Mouse (Mus musculus) heart, embryonic 10.5 days (tissue): Measurements from ENCODE around the gene Tctn1. TPM values are rescaled to one million over a fixed set of nuclear protein-coding genes. Genes with fewer than 3 reads are reported as not detected.

Experiments
- DNase-seq: peaks from one replicate; pipeline ENCODE4 v3.0.0-alpha.2; 2017; ENCODE audit warnings: low spot score
- H3K27ac ChIP-seq: fragments of 300-500 bp; sonication (generic); 2 replicates; pipeline ENCODE4 v1.5.1; 2016; ENCODE audit warnings: mild to moderate bottlenecking
- H3K27me3 ChIP-seq: fragments of 300-500 bp; sonication (generic); 2 replicates; pipeline ENCODE4 v1.6.1; 2016; ENCODE audit warnings: mild to moderate bottlenecking; ENCODE audit not compliant: poor library complexity, insufficient read depth, severe bottlenecking
- H3K36me3 ChIP-seq: fragments of 300-500 bp; sonication (generic); 2 replicates; pipeline ENCODE4 v1.6.1; 2016; ENCODE audit warnings: mild to moderate bottlenecking, moderate library complexity
- H3K4me1 ChIP-seq: fragments of 300-500 bp; sonication (generic); 2 replicates; pipeline ENCODE4 v1.6.1; 2016; ENCODE audit warnings: mild to moderate bottlenecking
- H3K4me3 ChIP-seq: fragments of 300-500 bp; sonication (generic); 2 replicates; pipeline ENCODE4 v1.5.1; 2016; ENCODE audit warnings: mild to moderate bottlenecking, moderate library complexity
- H3K9me3 ChIP-seq: fragments of 300-500 bp; sonication (generic); 2 replicates; pipeline ENCODE4 v1.6.1; 2016; ENCODE audit warnings: mild to moderate bottlenecking, moderate library complexity
- WGBS: fragments of 180-500 bp; shearing (Covaris S2); methylation state at CpG from one replicate; pipeline ENCODE4 v1.1.7; 2016; 5-methylcytosine and 5-hydroxymethylcytosine counted together
- polyA plus RNA-seq: library from polyadenylated mRNA; unstranded; fragments of >200 nt; fragmentation: Nextera tagmentation; extraction: Ambion mirVana; gene quantifications from 2 replicates; pipeline ENCODE4 v1.2.1, GENCODE M21; 2016

Gene Tctn1
- polyA plus RNA-seq, 1 experiment from 2014 or later: 3.1 TPM

- Histone ChIP-seq H3K9me3 (no peaks in the 10 kb centered on the region), H3K4me1 (no peaks in the 10 kb centered on the region), H3K27ac (no peak overlapping the region), H3K36me3 (peaks cover 59% of the 10 kb centered on the region), H3K4me3 (no peak overlapping the region), H3K27me3 (no peaks in the 10 kb centered on the region)
- DNase-seq: no peak
- WGBS: 62% methylated on average over 6 of the region's 6 CpGs
These were observed 6.1 kb downstream of the Tctn1 start for GRCm38 (mm10) chr5:122258027-122258741.

DNA sequence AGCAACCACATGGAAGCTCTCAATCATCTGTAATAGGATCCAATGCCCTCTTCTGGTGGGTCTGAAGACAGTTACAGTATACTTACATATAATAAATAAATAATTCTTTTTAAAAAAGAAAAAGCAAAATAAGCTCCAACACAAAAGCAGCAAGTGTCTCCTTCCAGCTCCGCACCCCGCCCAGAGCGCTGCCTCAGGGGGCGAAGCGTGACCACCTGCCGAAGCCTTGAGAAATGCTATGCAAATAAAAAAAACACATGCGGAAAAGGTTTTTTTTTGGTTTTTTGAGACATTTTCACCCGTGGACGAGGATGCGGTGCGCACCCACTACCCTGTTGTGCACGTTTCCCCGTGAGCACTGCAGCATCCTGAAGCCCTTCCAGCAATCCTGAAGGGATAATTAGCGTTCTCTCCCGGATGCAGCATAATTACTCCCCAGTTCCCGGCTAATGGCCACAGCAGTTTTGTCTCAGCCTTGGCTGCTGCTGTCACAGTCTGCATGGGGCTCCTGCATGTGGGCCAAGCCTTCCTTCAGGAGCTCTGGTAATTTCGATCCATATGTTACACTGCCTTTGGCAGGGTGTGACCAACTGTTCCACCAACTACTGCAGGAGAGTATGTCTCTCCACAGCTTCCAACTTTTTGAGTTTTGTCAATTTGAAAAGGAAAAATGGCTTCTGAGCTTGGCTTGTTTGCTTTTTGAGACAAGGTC, 12.2 kb downstream of the Tctn1 start:
- 87% methylated on average over 17 of the region's 17 CpGs for WGBS
- H3K27me3 ChIP-seq: no peaks in the 10 kb centered on the region
- no peak overlapping the region for H3K27ac ChIP-seq
- DNase-seq: no peak
- peaks cover 7% of the 10 kb centered on the region; the same call in 1 of the 2 replicates for H3K4me1 ChIP-seq
- no peak overlapping the region for H3K4me3 ChIP-seq
- H3K9me3 ChIP-seq: no peaks in the 10 kb centered on the region
- peaks cover 47% of the 10 kb centered on the region for H3K36me3 ChIP-seq

DNA sequence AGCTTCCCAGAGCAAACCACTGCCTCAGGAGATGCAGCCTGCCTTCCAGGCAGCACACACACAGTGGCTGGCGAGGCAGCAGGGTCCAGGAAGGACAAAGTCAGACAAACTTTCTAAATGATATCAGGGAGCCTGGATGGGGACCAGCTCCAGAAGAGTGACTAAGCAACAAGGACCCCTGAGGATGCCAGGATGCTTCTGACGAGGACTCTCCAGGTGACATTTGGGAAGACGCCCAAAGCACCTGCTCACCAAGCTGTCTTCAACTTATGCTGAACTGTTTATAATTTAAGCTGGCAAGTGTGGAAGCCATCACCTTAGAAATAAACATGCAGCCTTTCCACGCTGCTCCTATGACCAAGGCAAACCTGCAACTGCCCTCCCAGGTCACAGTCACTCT, 15.0 kb downstream of the Tctn1 start:
- peaks cover 10% of the 10 kb centered on the region for H3K4me1 ChIP-seq
- H3K9me3 ChIP-seq: no peaks in the 10 kb centered on the region
- peaks cover 20% of the 10 kb centered on the region for H3K36me3 ChIP-seq
- WGBS: 85% methylated on average over 4 of the region's 4 CpGs
- no peak for DNase-seq
- H3K27ac ChIP-seq: no peak overlapping the region
- no peaks in the 10 kb centered on the region for H3K27me3 ChIP-seq
- H3K4me3 ChIP-seq: no peak overlapping the region

DNA sequence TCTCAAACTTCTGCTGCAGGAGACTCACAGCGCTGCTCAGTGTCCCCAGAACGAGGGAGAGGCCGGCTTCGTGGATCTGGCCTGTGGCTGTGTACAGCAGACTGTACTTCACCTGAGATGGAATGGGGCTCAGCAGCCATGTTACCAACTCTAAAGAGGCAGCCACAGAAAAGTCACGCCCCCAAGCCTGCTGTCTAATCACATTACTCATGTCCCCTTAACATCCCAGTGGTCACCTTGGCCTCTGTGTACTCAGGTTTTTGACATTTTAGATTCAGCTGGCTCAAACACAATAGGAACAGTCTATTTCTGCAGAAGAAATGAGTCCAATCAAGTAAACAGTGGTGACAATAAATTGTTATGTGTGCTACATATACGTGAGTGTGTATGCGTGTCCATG, 16.3 kb downstream of the Tctn1 start:
- H3K36me3 ChIP-seq: peaks cover 14% of the 10 kb centered on the region
- 88% methylated on average over 7 of the region's 7 CpGs for WGBS

GRCm38 (mm10) chr5:122247529-122247928, 16.7 kb downstream of the Tctn1 start:
- WGBS: 69% methylated on average over 11 of the region's 11 CpGs
- peaks cover 14% of the 10 kb centered on the region for H3K36me3 ChIP-seq

More for the DNA sequence above, 16.3 kb downstream of the Tctn1 start:
- H3K27ac ChIP-seq: no peak overlapping the region
- H3K27me3 ChIP-seq: no peaks in the 10 kb centered on the region
- no peak for DNase-seq
- H3K9me3 ChIP-seq: no peaks in the 10 kb centered on the region
- peaks cover 10% of the 10 kb centered on the region for H3K4me1 ChIP-seq
- H3K4me3 ChIP-seq: no peak overlapping the region

GRCm38 (mm10) chr5:122246547-122247167, 17.6 kb downstream of the Tctn1 start:
- 85% methylated on average over 10 of the region's 10 CpGs for whole genome bisulfite sequencing
- H3K27ac ChIP-seq: no peak overlapping the region
- no peak overlapping the region for H3K4me3 ChIP-seq
- H3K4me1 ChIP-seq: peaks cover 10% of the 10 kb centered on the region
- no peak for DNase-seq
- H3K27me3 ChIP-seq: no peaks in the 10 kb centered on the region
- H3K9me3 ChIP-seq: no peaks in the 10 kb centered on the region
- peaks cover 19% of the 10 kb centered on the region for H3K36me3 ChIP-seq

More at GRCm38 (mm10) chr5:122247529-122247928, 16.7 kb downstream of the Tctn1 start:
- H3K27ac ChIP-seq: no peak overlapping the region
- H3K9me3 ChIP-seq: no peaks in the 10 kb centered on the region
- H3K27me3 ChIP-seq: no peaks in the 10 kb centered on the region
- no peak for DNase-seq
- peaks cover 10% of the 10 kb centered on the region for H3K4me1 ChIP-seq
- H3K4me3 ChIP-seq: no peak overlapping the region

DNA sequence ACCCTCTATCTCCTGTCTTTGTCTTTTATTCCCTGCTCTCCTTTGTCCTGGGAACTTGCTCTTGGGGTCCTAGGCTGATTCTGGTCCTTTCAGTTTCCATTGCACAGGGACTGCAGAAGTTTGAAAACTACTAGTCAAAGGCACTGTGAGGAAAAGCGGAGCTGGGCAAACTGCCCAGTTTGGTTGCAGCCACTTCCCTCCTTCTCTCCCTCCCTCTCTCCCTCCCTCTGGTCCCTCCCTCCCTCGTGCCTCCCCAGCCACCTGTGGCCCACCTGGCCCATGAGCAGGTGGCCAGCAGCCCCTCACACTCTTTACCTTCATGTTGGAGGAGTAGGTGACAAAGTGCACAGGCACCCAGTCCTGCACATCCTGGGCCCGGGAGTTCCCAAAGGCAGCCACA, 19.1 kb downstream of the Tctn1 start:
- no peaks in the 10 kb centered on the region for H3K27me3 ChIP-seq
- no peak overlapping the region for H3K27ac ChIP-seq
- 68% methylated on average over 3 of the region's 3 CpGs for WGBS
- H3K4me1 ChIP-seq: peaks cover 13% of the 10 kb centered on the region
- H3K36me3 ChIP-seq: peaks cover 30% of the 10 kb centered on the region
- no peak for DNase-seq
- no peaks in the 10 kb centered on the region for H3K9me3 ChIP-seq
- H3K4me3 ChIP-seq: no peak overlapping the region

GRCm38 (mm10) chr5:122243781-122244523, 20.3 kb downstream of the Tctn1 start:
- H3K36me3 ChIP-seq: peaks cover 38% of the 10 kb centered on the region
- H3K27ac ChIP-seq: no peak overlapping the region
- WGBS: 86% methylated on average over 17 of the region's 17 CpGs

DNA sequence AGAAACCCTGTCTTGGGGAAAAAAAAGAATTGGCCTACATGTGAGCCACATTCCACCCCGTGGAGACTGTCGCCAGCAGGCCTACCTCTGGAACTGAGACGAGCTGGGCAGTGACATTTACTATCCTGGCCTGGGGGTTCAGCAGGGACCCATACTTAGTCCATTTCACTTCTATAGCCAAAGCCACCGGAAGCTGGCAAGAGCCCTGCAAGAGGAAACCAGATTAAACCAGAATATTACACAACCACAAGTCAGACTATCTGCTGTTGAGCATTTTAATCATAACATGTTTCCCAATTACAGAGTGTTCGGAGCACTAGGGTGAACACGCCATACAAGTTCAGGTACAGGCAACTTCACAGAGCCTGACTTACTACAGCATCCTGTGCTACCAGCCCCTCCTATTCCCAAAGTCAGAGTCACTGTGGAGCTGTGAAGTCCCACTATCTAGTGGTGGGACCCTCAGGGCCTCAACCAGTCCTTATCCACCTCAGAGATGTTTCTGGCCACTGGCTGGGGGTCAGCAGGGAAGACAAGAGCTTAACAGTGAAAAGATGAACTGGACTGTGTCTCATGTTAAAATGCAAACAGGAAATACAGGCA, 21.6 kb downstream of the Tctn1 start:
- H3K36me3 ChIP-seq: peaks cover 33% of the 10 kb centered on the region

More at GRCm38 (mm10) chr5:122243781-122244523, 20.3 kb downstream of the Tctn1 start:
- H3K9me3 ChIP-seq: no peaks in the 10 kb centered on the region
- H3K4me3 ChIP-seq: no peak overlapping the region
- DNase-seq: no peak
- peaks cover 22% of the 10 kb centered on the region for H3K4me1 ChIP-seq
- no peaks in the 10 kb centered on the region for H3K27me3 ChIP-seq

GRCm38 (mm10) chr5:122240989-122241388, 23.3 kb downstream of the Tctn1 start:
- H3K9me3 ChIP-seq: no peaks in the 10 kb centered on the region
- H3K36me3 ChIP-seq: peaks cover 30% of the 10 kb centered on the region
- no peaks in the 10 kb centered on the region for H3K27me3 ChIP-seq
- H3K4me3 ChIP-seq: no peak overlapping the region
- 91% methylated on average over 1 of the region's 1 CpGs for WGBS
- H3K27ac ChIP-seq: no peak overlapping the region
- peaks cover 19% of the 10 kb centered on the region for H3K4me1 ChIP-seq
- no peak for DNase-seq

More for the DNA sequence above, 21.6 kb downstream of the Tctn1 start:
- Histone ChIP-seq H3K4me3 (no peak overlapping the region), H3K4me1 (peaks cover 23% of the 10 kb centered on the region), H3K27me3 (no peaks in the 10 kb centered on the region), H3K27ac (no peak overlapping the region), H3K9me3 (no peaks in the 10 kb centered on the region)
- no peak for DNase-seq
- WGBS: 86% methylated on average over 6 of the region's 6 CpGs

DNA sequence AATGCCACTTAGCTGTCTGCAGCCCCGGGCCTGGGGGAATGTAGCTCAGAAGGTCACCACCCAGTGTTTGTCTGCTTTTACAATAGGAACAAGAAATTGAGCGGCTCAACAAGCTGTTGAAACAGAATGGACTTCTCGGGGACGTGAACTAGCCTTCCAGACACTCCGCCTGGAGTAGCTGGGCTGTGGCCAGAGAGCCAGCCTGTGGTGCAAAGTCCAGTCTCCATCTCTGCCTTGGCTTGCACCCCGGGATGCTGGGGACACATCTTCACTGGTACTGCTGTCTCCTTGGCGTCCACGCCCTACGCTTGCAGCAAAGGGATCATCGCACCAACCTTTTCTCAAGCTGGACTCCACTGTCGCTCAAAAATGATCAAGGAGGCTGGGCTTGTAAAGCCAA, 23.7 kb downstream of the Tctn1 start:
- H3K4me3 ChIP-seq: no peak overlapping the region
- no peaks in the 10 kb centered on the region for H3K9me3 ChIP-seq
- no peak for DNase-seq
- no peaks in the 10 kb centered on the region for H3K27me3 ChIP-seq
- WGBS: 87% methylated on average over 11 of the region's 11 CpGs
- peaks cover 30% of the 10 kb centered on the region for H3K36me3 ChIP-seq
- H3K4me1 ChIP-seq: peaks cover 19% of the 10 kb centered on the region
- no peak overlapping the region for H3K27ac ChIP-seq

GRCm38 (mm10) chr5:122239618-122240017, 24.6 kb downstream of the Tctn1 start:
- no peaks in the 10 kb centered on the region for H3K9me3 ChIP-seq
- no peak for DNase-seq
- H3K4me1 ChIP-seq: peaks cover 20% of the 10 kb centered on the region
- H3K27ac ChIP-seq: no peak overlapping the region
- no peaks in the 10 kb centered on the region for H3K27me3 ChIP-seq
- no peak overlapping the region for H3K4me3 ChIP-seq
- WGBS: 63% methylated on average over 7 of the region's 7 CpGs
- peaks cover 30% of the 10 kb centered on the region for H3K36me3 ChIP-seq
